Mouse (Mus musculus) midbrain, embryonic 13.5 days (tissue): ENCODE measurements around the gene Ehf. TPM values are rescaled to one million over a fixed set of nuclear protein-coding genes. Genes with fewer than 3 reads are reported as not detected.

Experiments used
- ATAC-seq: fragments of 200-750 bp; cut with Nextera tagmentation; 2 replicates; pipeline ENCODE4 v1.8.0; 2017; ENCODE audit warnings: mild to moderate bottlenecking, moderate TSS enrichment, moderate library complexity
- H3K27ac ChIP-seq: fragments of 300-500 bp; sonication (generic); 2 replicates; pipeline ENCODE4 v1.5.1; 2015; ENCODE audit warnings: inconsistent platforms, mild to moderate bottlenecking, moderate library complexity
- H3K27me3 ChIP-seq: fragments of 300-500 bp; sonication (generic); 2 replicates; pipeline ENCODE4 v1.6.1; 2015; ENCODE audit warnings: mild to moderate bottlenecking, inconsistent platforms
- H3K36me3 ChIP-seq: fragments of 300-500 bp; sonication (generic); 2 replicates; pipeline ENCODE4 v1.6.1; 2015; ENCODE audit warnings: mild to moderate bottlenecking, inconsistent platforms
- H3K4me1 ChIP-seq: fragments of 300-500 bp; sonication (generic); replicated peaks from 2 replicates; pipeline ENCODE4 v1.6.1; 2015; ENCODE audit warnings: inconsistent platforms
- H3K4me2 ChIP-seq: fragments of 300-500 bp; sonication (generic); replicated peaks from 2 replicates; pipeline ENCODE4 v1.6.1; 2015; ENCODE audit warnings: moderate library complexity, mild to moderate bottlenecking, inconsistent platforms
- H3K4me3 ChIP-seq: fragments of 300-500 bp; sonication (generic); replicated peaks from 2 replicates; pipeline ENCODE4 v1.5.1; 2015; ENCODE audit warnings: mild to moderate bottlenecking, inconsistent platforms
- H3K9ac ChIP-seq: fragments of 300-500 bp; sonication (generic); replicated peaks from 2 replicates; pipeline ENCODE4 v1.6.1; 2015; ENCODE audit warnings: mild to moderate bottlenecking, inconsistent platforms
- H3K9me3 ChIP-seq: fragments of 300-500 bp; sonication (generic); 2 replicates; pipeline ENCODE4 v1.6.1; 2016; ENCODE audit warnings: mild to moderate bottlenecking, inconsistent platforms
- WGBS: fragments of 180-500 bp; shearing (Covaris S2); methylation state at CpG from one replicate; pipeline ENCODE4 v1.1.7; 2015; 5-methylcytosine and 5-hydroxymethylcytosine counted together
- polyA plus RNA-seq: library from polyadenylated mRNA; unstranded; fragments of >200 nt; fragmentation: Nextera tagmentation; extraction: Ambion mirVana; gene quantifications from 2 replicates; pipeline ENCODE4 v1.2.1, GENCODE M21; 2015

The Ehf gene
- polyA plus RNA-seq, 1 experiment from 2014 or later: 0.15 TPM

- ATAC-seq: no peak
- Histone ChIP-seq H3K27me3 (no peaks in the 10 kb centered on the region), H3K27ac (no peak overlapping the region), H3K4me3 (no peak overlapping the region), H3K9me3 (no peaks in the 10 kb centered on the region), H3K36me3 (no peaks in the 10 kb centered on the region), H3K4me1 (no peaks in the 10 kb centered on the region), H3K4me2 (no peak overlapping the region), H3K9ac (no peak overlapping the region)
- WGBS: 90% methylated on average over 7 of the region's 7 CpGs
Measured at GRCm38 (mm10) chr2:103325301-103326048, 22.4 kb upstream of the Ehf start.

DNA sequence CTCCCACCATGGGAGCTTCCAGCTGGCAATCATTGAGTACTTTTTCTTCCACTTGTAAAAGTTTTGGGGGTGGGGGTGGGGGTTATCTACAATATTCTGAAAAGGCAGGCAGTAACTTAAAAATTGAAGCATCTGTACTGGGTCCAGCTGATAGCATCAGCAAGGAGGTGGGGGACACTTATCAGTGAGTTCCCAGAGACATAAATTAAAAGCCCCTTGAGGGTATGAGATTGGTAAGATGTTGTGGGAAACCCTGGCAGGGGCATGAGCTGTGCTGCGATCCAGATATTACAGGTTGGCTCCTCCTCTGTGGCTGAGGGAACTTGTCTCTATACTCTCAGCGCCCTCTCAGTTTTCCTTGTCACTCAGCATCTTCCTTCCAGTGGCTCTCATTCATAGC, 21.2 kb upstream of the Ehf start:
- ATAC-seq: no peak
- no peak overlapping the region for H3K4me3 ChIP-seq
- no peak overlapping the region for H3K27ac ChIP-seq
- H3K4me2 ChIP-seq: no peak overlapping the region
- H3K9me3 ChIP-seq: no peaks in the 10 kb centered on the region
- 82% methylated on average over 2 of the region's 2 CpGs for WGBS
- H3K27me3 ChIP-seq: no peaks in the 10 kb centered on the region
- H3K9ac ChIP-seq: no peak overlapping the region
- no peaks in the 10 kb centered on the region for H3K36me3 ChIP-seq
- H3K4me1 ChIP-seq: no peaks in the 10 kb centered on the region

DNA sequence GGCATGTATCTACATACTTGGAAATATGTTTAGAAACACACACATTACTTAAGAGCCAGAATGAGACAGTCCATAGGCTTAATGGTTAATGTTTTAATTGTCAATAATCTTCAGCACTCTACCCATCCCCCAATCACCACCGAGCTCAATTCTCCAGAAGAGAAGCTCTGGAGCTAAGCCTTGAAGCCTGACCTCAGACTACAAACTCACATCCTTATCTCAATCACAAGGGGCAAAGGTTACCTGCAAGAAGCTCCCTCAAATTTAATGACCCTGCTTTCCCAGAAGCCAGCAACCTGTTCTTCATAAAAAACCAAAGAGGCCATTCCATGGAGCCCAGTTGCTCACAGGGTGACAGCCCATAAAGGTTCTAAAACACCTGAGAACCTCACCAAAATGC, 19.1 kb upstream of the Ehf start:
- 86% methylated on average over 1 of the region's 1 CpGs for WGBS
- no peak for ATAC-seq

GRCm38 (mm10) chr2:103321638-103322037, 18.6 kb upstream of the Ehf start:
- ATAC-seq: no peak
- Histone ChIP-seq H3K4me3 (no peak overlapping the region), H3K27ac (no peak overlapping the region), H3K36me3 (no peaks in the 10 kb centered on the region), H3K9ac (no peak overlapping the region), H3K4me1 (no peaks in the 10 kb centered on the region), H3K4me2 (no peak overlapping the region), H3K27me3 (no peaks in the 10 kb centered on the region), H3K9me3 (no peaks in the 10 kb centered on the region)
- WGBS: 89% methylated on average over 4 of the region's 4 CpGs

More for the DNA sequence above, 19.1 kb upstream of the Ehf start:
- Histone ChIP-seq H3K27ac (no peak overlapping the region), H3K9me3 (no peaks in the 10 kb centered on the region), H3K4me2 (no peak overlapping the region), H3K9ac (no peak overlapping the region), H3K36me3 (no peaks in the 10 kb centered on the region), H3K4me3 (no peak overlapping the region), H3K4me1 (no peaks in the 10 kb centered on the region), H3K27me3 (no peaks in the 10 kb centered on the region)

GRCm38 (mm10) chr2:103314002-103314401, 10.9 kb upstream of the Ehf start:
- Histone ChIP-seq H3K27me3 (no peaks in the 10 kb centered on the region), H3K4me1 (no peaks in the 10 kb centered on the region), H3K27ac (no peak overlapping the region), H3K4me2 (no peak overlapping the region), H3K9ac (no peak overlapping the region), H3K9me3 (no peaks in the 10 kb centered on the region), H3K4me3 (no peak overlapping the region), H3K36me3 (no peaks in the 10 kb centered on the region)
- 93% methylated on average over 4 of the region's 4 CpGs for WGBS
- ATAC-seq: no peak

DNA sequence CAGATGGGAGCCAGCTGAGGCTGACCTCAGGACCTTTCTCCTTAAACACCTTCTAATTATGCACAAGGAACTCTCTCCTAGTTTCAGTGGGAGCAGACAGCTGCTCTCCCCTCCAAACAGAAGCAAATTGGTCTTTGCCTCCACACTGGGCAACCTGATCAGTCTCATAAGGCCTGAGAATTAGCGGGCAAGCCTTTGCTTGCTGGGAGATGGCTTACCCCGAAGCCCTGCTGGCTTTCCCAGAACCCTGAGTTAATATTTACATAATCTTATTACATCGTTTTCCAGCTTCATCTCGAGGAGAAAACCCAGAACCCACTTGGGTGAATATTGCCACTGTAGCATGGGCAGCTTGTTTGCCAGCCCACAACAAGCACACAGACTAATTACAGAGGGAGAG, 9.6 kb upstream of the Ehf start:
- H3K4me3 ChIP-seq: no peak overlapping the region
- no peak overlapping the region for H3K4me2 ChIP-seq
- WGBS: 32% methylated on average over 4 of the region's 4 CpGs
- no peaks in the 10 kb centered on the region for H3K9me3 ChIP-seq
- H3K27me3 ChIP-seq: no peaks in the 10 kb centered on the region
- no peak for ATAC-seq
- H3K9ac ChIP-seq: no peak overlapping the region
- no peaks in the 10 kb centered on the region for H3K4me1 ChIP-seq
- no peak overlapping the region for H3K27ac ChIP-seq
- H3K36me3 ChIP-seq: no peaks in the 10 kb centered on the region

DNA sequence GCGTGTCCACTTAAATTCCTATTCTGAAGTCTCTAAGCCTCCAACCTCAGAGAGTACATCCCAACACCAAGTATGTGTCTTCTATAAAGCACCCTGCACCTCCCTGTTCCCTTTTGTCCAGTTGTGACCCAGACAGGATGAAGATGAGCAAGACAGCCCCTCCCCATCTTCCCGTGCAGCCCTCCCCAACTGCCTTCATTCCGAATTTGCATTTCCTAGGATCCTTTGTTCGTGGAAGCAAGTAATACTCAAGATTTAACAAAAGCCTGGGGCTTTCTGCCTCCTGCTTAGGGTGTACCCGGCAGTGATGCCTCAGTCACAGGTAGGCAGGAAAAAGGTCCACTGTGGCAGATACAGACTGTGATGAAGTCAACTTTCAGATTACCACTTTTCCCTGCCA, 7.6 kb upstream of the Ehf start:
- Histone ChIP-seq H3K4me2 (no peak overlapping the region), H3K9ac (no peak overlapping the region), H3K27me3 (no peaks in the 10 kb centered on the region), H3K36me3 (no peaks in the 10 kb centered on the region), H3K9me3 (no peaks in the 10 kb centered on the region), H3K4me3 (no peak overlapping the region), H3K27ac (no peak overlapping the region), H3K4me1 (no peaks in the 10 kb centered on the region)
- ATAC-seq: no peak
- 27% methylated on average over 5 of the region's 5 CpGs for WGBS

- H3K4me3 ChIP-seq: no peak overlapping the region
- H3K27me3 ChIP-seq: no peaks in the 10 kb centered on the region
- WGBS: 61% methylated on average over 6 of the region's 6 CpGs
- no peak overlapping the region for H3K4me2 ChIP-seq
- H3K9ac ChIP-seq: no peak overlapping the region
- no peaks in the 10 kb centered on the region for H3K9me3 ChIP-seq
- no peaks in the 10 kb centered on the region for H3K36me3 ChIP-seq
- no peak overlapping the region for H3K27ac ChIP-seq
- H3K4me1 ChIP-seq: no peaks in the 10 kb centered on the region
- no peak for ATAC-seq
Measured at GRCm38 (mm10) chr2:103306686-103307085, 3.6 kb upstream of the Ehf start.

DNA sequence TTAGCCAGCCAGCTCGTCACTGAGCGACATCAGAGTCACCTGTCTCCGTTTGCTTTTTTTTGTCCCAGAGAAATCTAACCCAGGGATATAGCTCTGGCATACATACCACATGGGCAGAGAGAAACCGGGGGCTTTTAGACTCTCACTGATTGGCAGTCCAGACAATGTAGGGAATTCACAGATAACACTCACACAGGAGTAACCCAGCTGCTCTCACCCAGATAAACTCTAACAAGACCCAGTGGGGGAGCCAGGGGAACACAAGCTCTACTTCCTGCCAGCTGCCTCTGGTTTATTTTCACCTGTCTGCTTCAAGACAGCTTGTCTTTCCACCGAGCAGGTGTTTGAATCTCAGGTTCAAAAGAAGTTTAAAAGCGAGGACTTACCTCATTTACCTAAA, 409 bp downstream of the Ehf start:
- Histone ChIP-seq H3K27ac (no peak overlapping the region), H3K9ac (no peak overlapping the region), H3K27me3 (no peaks in the 10 kb centered on the region), H3K4me1 (no peaks in the 10 kb centered on the region), H3K9me3 (no peaks in the 10 kb centered on the region), H3K4me3 (no peak overlapping the region), H3K4me2 (no peak overlapping the region), H3K36me3 (no peaks in the 10 kb centered on the region)
- WGBS: 71% methylated on average over 6 of the region's 6 CpGs
- ATAC-seq: no peak

GRCm38 (mm10) chr2:103298711-103299463, 4.2 kb downstream of the Ehf start:
- Histone ChIP-seq H3K4me3 (no peak overlapping the region), H3K4me1 (no peaks in the 10 kb centered on the region), H3K9me3 (no peaks in the 10 kb centered on the region), H3K27ac (no peak overlapping the region), H3K36me3 (no peaks in the 10 kb centered on the region), H3K27me3 (no peaks in the 10 kb centered on the region), H3K4me2 (no peak overlapping the region), H3K9ac (no peak overlapping the region)
- ATAC-seq: no peak
- 79% methylated on average over 13 of the region's 13 CpGs for WGBS

DNA sequence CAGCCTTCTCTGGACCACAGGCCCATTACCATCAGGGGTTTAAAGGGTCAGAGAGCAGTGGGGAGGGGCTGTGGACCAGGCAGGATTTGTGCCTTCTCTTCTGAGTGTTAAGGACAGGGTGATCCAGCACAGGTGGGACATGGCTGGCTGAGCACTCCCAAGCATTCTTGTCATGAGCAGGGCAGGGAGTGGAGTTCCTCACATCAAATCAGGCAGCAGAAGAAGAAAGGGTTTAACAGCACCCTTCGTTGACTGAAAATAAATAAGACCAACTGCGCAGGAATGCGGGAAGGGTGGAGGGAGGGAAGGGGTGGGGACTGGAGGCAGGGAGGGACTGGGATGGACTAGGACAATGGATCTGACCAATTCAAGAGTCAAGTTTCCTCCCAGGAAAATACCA, 8.6 kb downstream of the Ehf start:
- Histone ChIP-seq H3K4me3 (no peak overlapping the region), H3K4me1 (no peaks in the 10 kb centered on the region), H3K4me2 (no peak overlapping the region), H3K36me3 (no peaks in the 10 kb centered on the region), H3K9ac (no peak overlapping the region), H3K9me3 (no peaks in the 10 kb centered on the region), H3K27me3 (no peaks in the 10 kb centered on the region), H3K27ac (no peak overlapping the region)
- ATAC-seq: no peak
- 24% methylated on average over 3 of the region's 3 CpGs for WGBS

GRCm38 (mm10) chr2:103293751-103294150, 9.3 kb downstream of the Ehf start:
- Histone ChIP-seq H3K9me3 (no peaks in the 10 kb centered on the region), H3K9ac (no peak overlapping the region), H3K4me1 (no peaks in the 10 kb centered on the region), H3K4me3 (no peak overlapping the region), H3K27ac (no peak overlapping the region), H3K4me2 (no peak overlapping the region), H3K36me3 (no peaks in the 10 kb centered on the region), H3K27me3 (no peaks in the 10 kb centered on the region)
- no peak for ATAC-seq
- WGBS: 71% methylated on average over 5 of the region's 5 CpGs
